Mouse (Mus musculus): ENCODE data around the gene Cers6. TPM values are rescaled to one million over a fixed set of nuclear protein-coding genes. Genes with fewer than 3 reads are reported as not detected.

The Cers6 gene
- total RNA-seq, 2 experiments from 2014 or later = 1.6 TPM

- DNase-seq = no peak
- intact Hi-C loops (cut with DNase I) = loop anchor here (5.0 kb wide), 1 partner anchor 521 kb away; no protein-coding TSS in a partner anchor
Observed at GRCm38 (mm10) chr2:69098701-69099100, 237.5 kb downstream of the Cers6 start.

GRCm38 (mm10) chr2:69099147-69099546, 237.9 kb downstream of the Cers6 start:
- intact Hi-C loops (cut with DNase I) = loop anchor here (5.0 kb wide), 1 partner anchor 522 kb away; no protein-coding TSS in a partner anchor
- no peak for DNase-seq

- DNase-seq = no peak
- intact Hi-C loops (cut with DNase I) = loop anchor here (1.0 kb wide), 1 partner anchor 316 kb away; no protein-coding TSS in a partner anchor
Observed at GRCm38 (mm10) chr2:69100706-69101105, 239.5 kb downstream of the Cers6 start.

- DNase-seq = no peak
- intact Hi-C loops (cut with DNase I) = no loop called here
Observed at GRCm38 (mm10) chr2:69103526-69103925, 242.3 kb downstream of the Cers6 start.

GRCm38 (mm10) chr2:69104511-69105145, 243.4 kb downstream of the Cers6 start:
- no peak for DNase-seq
- intact Hi-C loops (cut with DNase I) = no loop called here

- intact Hi-C loops (cut with DNase I) = no loop called here
- DNase-seq = no peak
Observed at GRCm38 (mm10) chr2:69109246-69109645, 248.0 kb downstream of the Cers6 start.

GRCm38 (mm10) chr2:69109710-69110109, 248.5 kb downstream of the Cers6 start:
- DNase-seq = no peak
- intact Hi-C loops (cut with DNase I) = loop anchor here (5.0 kb wide), 1 partner anchor 318 kb away; no protein-coding TSS in a partner anchor

GRCm38 (mm10) chr2:69112609-69113008, 251.4 kb downstream of the Cers6 start:
- intact Hi-C loops (cut with DNase I) = loop anchor here (5.0 kb wide), 1 partner anchor 315 kb away; no protein-coding TSS in a partner anchor
- no peak for DNase-seq

GRCm38 (mm10) chr2:69113829-69114547, 252.7 kb downstream of the Cers6 start:
- DNase-seq = no peak
- intact Hi-C loops (cut with DNase I) = loop anchor here (5.0 kb wide), 1 partner anchor 313 kb away; no protein-coding TSS in a partner anchor

- intact Hi-C loops (cut with DNase I) = no loop called here
- DNase-seq = no peak
Observed at GRCm38 (mm10) chr2:69115921-69116320, 254.7 kb downstream of the Cers6 start.

- intact Hi-C loops (cut with DNase I) = no loop called here
- no peak for DNase-seq
Observed at GRCm38 (mm10) chr2:69116767-69117166, 255.5 kb downstream of the Cers6 start.

- no peak for DNase-seq
- intact Hi-C loops (cut with DNase I) = no loop called here
Observed at GRCm38 (mm10) chr2:69118994-69119393, 257.8 kb downstream of the Cers6 start.

GRCm38 (mm10) chr2:69119718-69120117, 258.5 kb downstream of the Cers6 start:
- no peak for DNase-seq
- intact Hi-C loops (cut with DNase I) = no loop called here

- DNase-seq = no peak
- intact Hi-C loops (cut with DNase I) = no loop called here
Observed at GRCm38 (mm10) chr2:69121681-69122080, 260.4 kb downstream of the Cers6 start.

- intact Hi-C loops (cut with DNase I) = no loop called here
- DNase-seq = no peak
Observed at GRCm38 (mm10) chr2:69125425-69125824, 264.2 kb downstream of the Cers6 start.

GRCm38 (mm10) chr2:69128321-69128720, 267.1 kb downstream of the Cers6 start:
- intact Hi-C loops (cut with DNase I) = no loop called here
- no peak for DNase-seq

- no peak for DNase-seq
- intact Hi-C loops (cut with DNase I) = no loop called here
Observed at GRCm38 (mm10) chr2:69128921-69129395, 267.7 kb downstream of the Cers6 start.

GRCm38 (mm10) chr2:69129425-69130210, 268.4 kb downstream of the Cers6 start:
- DNase-seq = no peak
- intact Hi-C loops (cut with DNase I) = no loop called here

GRCm38 (mm10) chr2:69132046-69132445, 270.8 kb downstream of the Cers6 start:
- intact Hi-C loops (cut with DNase I) = no loop called here

GRCm38 (mm10) chr2:69132488-69133040, 271.3 kb downstream of the Cers6 start:
- no peak for DNase-seq

More at GRCm38 (mm10) chr2:69132046-69132445, 270.8 kb downstream of the Cers6 start:
- DNase-seq = no peak

More at GRCm38 (mm10) chr2:69132488-69133040, 271.3 kb downstream of the Cers6 start:
- intact Hi-C loops (cut with DNase I) = no loop called here
